Comparison of ENCODE assay signal across 30 mouse cellular contexts in the genomic region with DNA sequence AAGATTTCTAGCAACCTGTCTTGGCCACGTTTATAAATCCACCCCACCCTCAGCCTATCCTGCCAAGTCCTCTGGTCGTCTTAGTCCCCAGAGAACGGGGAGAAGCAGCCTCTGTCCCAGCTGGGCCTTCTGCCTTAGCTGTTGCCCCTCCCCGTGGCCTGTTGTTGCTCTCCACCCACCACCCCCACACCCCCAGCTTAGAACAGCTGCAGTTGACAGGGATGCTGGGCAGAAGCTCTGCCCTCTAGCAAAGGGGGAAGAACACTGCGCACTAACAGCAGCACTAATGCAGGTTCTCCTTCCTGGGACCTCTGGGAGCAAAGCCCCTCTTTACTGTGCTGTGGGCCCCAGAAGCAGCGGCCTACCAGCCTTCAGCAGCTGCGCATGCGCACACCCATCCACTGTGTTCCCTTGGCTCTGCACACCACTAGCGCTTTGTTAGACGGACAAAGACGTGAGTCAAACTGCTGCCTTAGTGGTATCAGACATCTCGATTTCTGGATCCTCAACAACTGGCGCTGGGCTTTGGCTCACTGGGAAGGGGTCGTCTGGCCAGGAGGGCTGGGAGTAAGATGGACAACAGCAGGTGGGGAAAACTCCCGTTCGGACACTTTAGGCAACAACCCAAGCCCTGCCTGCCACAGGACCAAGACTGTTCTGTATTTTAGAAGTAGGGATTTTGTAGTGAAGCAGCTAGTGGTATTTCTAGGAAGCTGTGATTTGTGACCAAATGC. TPM values are rescaled to one million over a fixed set of nuclear protein-coding genes. Genes with fewer than 3 reads are reported as not detected.
DNase-seq lines count a peak whose midpoint lies in the region; ATAC-seq and TF ChIP-seq lines count a peak whose summit lies in the region.
"Had no signal": no experiment of that assay in that cellular context is flagged by ENCODE, and none has a peak within 500 bp of the region (broad histone marks: within the 10 kb centered on the region; RNA-seq: fewer than 3 reads in every experiment).

No protein-coding gene starts in this region.

- peak; percentile 70 for TF ChIP-seq EP300 in ES-Bruce4 (IDR thresholded peaks at IDR 0.05; ENCODE audit: insufficient read depth, low read depth, low read length)

- no peak overlapping the region for H3K27ac ChIP-seq in limb, embryonic 14.5 days (replicated peaks; ENCODE audit: low read depth, low read length)
- H3K27ac ChIP-seq in limb, embryonic 10.5 days, result no peak overlapping the region
- H3K27ac ChIP-seq in ES-Bruce4 (ENCODE audit: insufficient read depth, low read length), result peak overlapping the region; percentile 77
- H3K27ac ChIP-seq: embryonic facial prominence, embryonic 13.5 days; forebrain, embryonic 10.5 days; gastrocnemius, adult 2 months; hindbrain, embryonic 10.5 days; hindbrain, embryonic 14.5 days; intestine, embryonic 15.5 days had no signal

- DNase-seq in limb, embryonic 14.5 days (ENCODE audit: low spot score), result no peak
- DNase-seq in limb, embryonic 10.5 days (ENCODE audit: low spot score), result no peak
- DNase-seq in ZHBTc4 (ENCODE audit: low read depth, low spot score), result peak; percentile 84
- no peak for DNase-seq in kidney, adult 8-10 months
- no peak for DNase-seq in spleen, postnatal 36 days (ENCODE audit: low spot score in 2 of 2)
- no peak for DNase-seq in adrenal gland, postnatal 4 days (ENCODE audit: low spot score in 2 of 2)
- DNase-seq: adrenal gland, adult 2 months; adrenal gland, postnatal 36 days; B cell, adult 2 months; cerebellum, adult 11 months; cerebellum, adult 8-10 months; cerebellum, postnatal 14 days; gastrocnemius, adult 2 months; kidney, adult 18-20 months had no signal

- TF ChIP-seq POLR2A in limb, embryonic 14.5 days (IDR thresholded peaks at IDR 0.05; ENCODE audit: borderline replicate concordance, extremely low read depth, insufficient read depth, insufficient read length), result no peak
- TF ChIP-seq POLR2A in ES-Bruce4 (IDR thresholded peaks at IDR 0.05; ENCODE audit: insufficient read depth, low read length), result peak; percentile 29

- no peaks in the 10 kb centered on the region for H3K36me3 ChIP-seq in limb, embryonic 14.5 days (ENCODE audit: control insufficient read depth, insufficient read depth, low read length)
- no peaks in the 10 kb centered on the region for H3K36me3 ChIP-seq in limb, embryonic 10.5 days
- H3K36me3 ChIP-seq in ES-Bruce4 (ENCODE audit: control insufficient read depth, insufficient read depth, low read length, poor library complexity, severe bottlenecking), result peaks cover 8% of the 10 kb centered on the region
- H3K36me3 ChIP-seq: embryonic facial prominence, embryonic 13.5 days; forebrain, embryonic 10.5 days; heart, embryonic 12.5 days; hindbrain, embryonic 10.5 days; intestine, embryonic 15.5 days had no signal

- H3K4me3 ChIP-seq in limb, embryonic 14.5 days (replicated peaks; ENCODE audit: low read length), result no peak overlapping the region
- no peak overlapping the region for H3K4me3 ChIP-seq in limb, embryonic 10.5 days
- H3K4me3 ChIP-seq in ES-Bruce4 (ENCODE audit: low read depth, low read length), result peak overlapping the region; percentile 19
- H3K4me3 ChIP-seq: embryonic facial prominence, embryonic 13.5 days; erythroblast, embryonic 14.5 days; forebrain, embryonic 10.5 days; gastrocnemius, adult 2 months; heart, embryonic 12.5 days; hindbrain, embryonic 10.5 days; intestine, embryonic 15.5 days had no signal

- H3K9me3 ChIP-seq in limb, embryonic 14.5 days (ENCODE audit: control insufficient read depth, low read length), result no peaks in the 10 kb centered on the region
- no peaks in the 10 kb centered on the region for H3K9me3 ChIP-seq in limb, embryonic 10.5 days (replicated peaks)
- H3K9me3 ChIP-seq in ES-Bruce4 (replicated peaks; ENCODE audit: control insufficient read depth, insufficient read depth, low read length, poor library complexity, severe bottlenecking), result no peaks in the 10 kb centered on the region
- H3K9me3 ChIP-seq: embryonic facial prominence, embryonic 13.5 days; forebrain, embryonic 10.5 days; heart, embryonic 12.5 days; hindbrain, embryonic 10.5 days; intestine, embryonic 15.5 days had no signal

- no peak overlapping the region for H3K9ac ChIP-seq in limb, embryonic 14.5 days (ENCODE audit: low read depth, low read length, severe bottlenecking)
- peak overlapping the region; percentile 25; the same call in 1 of the 2 replicates for H3K9ac ChIP-seq in ES-Bruce4 (ENCODE audit: low read depth, poor library complexity, severe bottlenecking)
- H3K9ac ChIP-seq: embryonic facial prominence, embryonic 13.5 days; heart, embryonic 12.5 days; hindbrain, embryonic 14.5 days; intestine, embryonic 15.5 days had no signal

- H3K27me3 ChIP-seq in limb, embryonic 14.5 days (ENCODE audit: control insufficient read depth, insufficient read depth, low read length), result peaks cover 36% of the 10 kb centered on the region
- peaks cover 71% of the 10 kb centered on the region for H3K27me3 ChIP-seq in limb, embryonic 10.5 days (ENCODE audit: low read depth, poor library complexity, severe bottlenecking)
- no peaks in the 10 kb centered on the region for H3K27me3 ChIP-seq in ES-Bruce4 (ENCODE audit: control insufficient read depth, insufficient read depth, low read length, poor library complexity, severe bottlenecking)

- TF ChIP-seq CTCF in ES-Bruce4 (IDR thresholded peaks at IDR 0.05; ENCODE audit: low read depth, low read length), result no peak

- 67% methylated on average over 16 of the region's 16 CpGs for WGBS in limb, embryonic 14.5 days
- 66% methylated on average over 16 of the region's 16 CpGs for WGBS in limb, embryonic 10.5 days

- no peak overlapping the region for H3K4me2 ChIP-seq in limb, embryonic 14.5 days (replicated peaks; ENCODE audit: low read depth, low read length, severe bottlenecking)
- H3K4me2 ChIP-seq: embryonic facial prominence, embryonic 13.5 days; heart, embryonic 12.5 days; hindbrain, embryonic 14.5 days; intestine, embryonic 15.5 days had no signal

- peak; percentile 60 for ATAC-seq in limb, embryonic 14.5 days (ENCODE audit: low FRiP score, low read depth)
- ATAC-seq: CD4-positive, CD25-positive, alpha-beta regulatory T cell, adult 4 months; forebrain, embryonic 14.5 days; intestine, embryonic 15.5 days had no signal

- H3K4me1 ChIP-seq in limb, embryonic 14.5 days (ENCODE audit: control insufficient read depth, insufficient read depth, low read length), result no peaks in the 10 kb centered on the region
- peaks cover 12% of the 10 kb centered on the region for H3K4me1 ChIP-seq in limb, embryonic 10.5 days
- peaks cover 5% of the 10 kb centered on the region for H3K4me1 ChIP-seq in ES-Bruce4 (ENCODE audit: control insufficient read depth, insufficient read depth, low read length)

RNA-seq across cellular contexts. Expression of a gene that starts 2.9 kb away (rescaled TPM):
- polyA plus RNA-seq in limb, embryonic 14.5 days (2012; rRNA removed), result 0.10 and 0.11 TPM in 2 replicates
- 0.15 TPM in 1 of 2 replicates, not detected in the other for polyA plus RNA-seq in limb, embryonic 14.5 days (2014; fragmentation: Nextera tagmentation; extraction: Ambion mirVana)
- 0.38 and 0.64 TPM in 2 replicates for polyA plus RNA-seq in limb, embryonic 10.5 days (2016; fragmentation: Nextera tagmentation; extraction: Ambion mirVana)
- 244 and 276 TPM in 2 replicates for polyA plus RNA-seq in ES-Bruce4 (2011; ENCODE audit: insufficient read depth, insufficient read length, low read depth, missing spikeins)
- total RNA-seq in adrenal gland, postnatal 4 days (2021), result not detected
- total RNA-seq: adrenal gland, adult 2 months; adrenal gland, postnatal 36 days; common myeloid progenitor, adult 5-6 weeks; gastrocnemius, adult 2 months; granulocyte monocyte progenitor cell, adult 5-6 weeks; heart, adult 8-10 months; heart, postnatal 25 days; MEL had no signal
- polyA plus RNA-seq: brain, embryonic 14.5 days; erythroblast, embryonic 14.5 days; forebrain, embryonic 10.5 days; forebrain, embryonic 14.5 days; heart, embryonic 12.5 days; hindbrain, embryonic 10.5 days; hindbrain, embryonic 14.5 days; intestine, embryonic 15.5 days had no signal

RNA-seq across cellular contexts. Expression of a gene that starts 37.9 kb away (rescaled TPM):
- 0.08 and 0.40 TPM in 2 replicates for polyA plus RNA-seq in limb, embryonic 14.5 days (2012; rRNA removed)
- polyA plus RNA-seq in limb, embryonic 14.5 days (2014; fragmentation: Nextera tagmentation; extraction: Ambion mirVana), result 0.75 TPM in 1 of 2 replicates, not detected in the other
- polyA plus RNA-seq in limb, embryonic 10.5 days (2016; fragmentation: Nextera tagmentation; extraction: Ambion mirVana), result 0.39 and 0.85 TPM in 2 replicates
- polyA plus RNA-seq in ES-Bruce4 (2011; ENCODE audit: insufficient read depth, insufficient read length, low read depth, missing spikeins), result 3.6 and 3.9 TPM in 2 replicates
- 1 to 10 TPM in 1 of 2 experiments, under 1 TPM in 1; 0.54 to 1.2 TPM for total RNA-seq in adrenal gland, postnatal 4 days (2021)
- total RNA-seq: adrenal gland, adult 2 months; adrenal gland, postnatal 36 days; common myeloid progenitor, adult 5-6 weeks; gastrocnemius, adult 2 months; heart, adult 8-10 months; heart, postnatal 25 days; MEL had no signal
- polyA plus RNA-seq: erythroblast, embryonic 14.5 days had no signal

RNA-seq across cellular contexts. Expression of a gene that starts 46.1 kb away (rescaled TPM):
- 0.35 and 0.45 TPM in 2 replicates for polyA plus RNA-seq in limb, embryonic 14.5 days (2012; rRNA removed)
- 0.10 and 0.22 TPM in 2 replicates for polyA plus RNA-seq in limb, embryonic 14.5 days (2014; fragmentation: Nextera tagmentation; extraction: Ambion mirVana)
- not detected in 2 replicates for polyA plus RNA-seq in limb, embryonic 10.5 days (2016; fragmentation: Nextera tagmentation; extraction: Ambion mirVana)
- polyA plus RNA-seq in ES-Bruce4 (2011; ENCODE audit: insufficient read depth, insufficient read length, low read depth, missing spikeins), result 5.4 and 5.6 TPM in 2 replicates
- 1 to 10 TPM; 1.6 to 1.7 TPM for total RNA-seq in adrenal gland, postnatal 4 days (2021)
- total RNA-seq: common myeloid progenitor, adult 5-6 weeks; gastrocnemius, adult 2 months; granulocyte monocyte progenitor cell, adult 5-6 weeks; heart, postnatal 25 days; MEL had no signal
- polyA plus RNA-seq: erythroblast, embryonic 14.5 days had no signal

RNA-seq across cellular contexts. Expression of a gene that starts 51.7 kb away (rescaled TPM):
- polyA plus RNA-seq in limb, embryonic 14.5 days (2012; rRNA removed), result 8.8 and 9.5 TPM in 2 replicates
- polyA plus RNA-seq in limb, embryonic 14.5 days (2014; fragmentation: Nextera tagmentation; extraction: Ambion mirVana), result 1.8 and 2.2 TPM in 2 replicates
- polyA plus RNA-seq in limb, embryonic 10.5 days (2016; fragmentation: Nextera tagmentation; extraction: Ambion mirVana), result 2.2 TPM in 2 replicates
- polyA plus RNA-seq in ES-Bruce4 (2011; ENCODE audit: insufficient read depth, insufficient read length, low read depth, missing spikeins), result 9.2 and 10.6 TPM in 2 replicates
- total RNA-seq in adrenal gland, postnatal 4 days (2021), result 1 to 10 TPM; 1.8 to 2.0 TPM

Comparison
In these comparisons a context has a peak if more than half of its experiments do, and no peak if none do; other contexts are left out.
1. RNA of a gene that starts 2.9 kb away (polyA plus RNA-seq): 244 to 276 TPM in ES-Bruce4; 0.38 to 0.64 TPM in limb, embryonic 10.5 days and 0.10 to 0.15 TPM in limb, embryonic 14.5 days; every median in the first group is over 100 times any median in the second.